Mouse (Mus musculus): ENCODE data around the gene Hoxa5. TPM values are rescaled to one million over a fixed set of nuclear protein-coding genes. Genes with fewer than 3 reads are reported as not detected.

Hoxa5 gene
- polyA plus RNA-seq, 1 experiment: 1.3 TPM

DNA sequence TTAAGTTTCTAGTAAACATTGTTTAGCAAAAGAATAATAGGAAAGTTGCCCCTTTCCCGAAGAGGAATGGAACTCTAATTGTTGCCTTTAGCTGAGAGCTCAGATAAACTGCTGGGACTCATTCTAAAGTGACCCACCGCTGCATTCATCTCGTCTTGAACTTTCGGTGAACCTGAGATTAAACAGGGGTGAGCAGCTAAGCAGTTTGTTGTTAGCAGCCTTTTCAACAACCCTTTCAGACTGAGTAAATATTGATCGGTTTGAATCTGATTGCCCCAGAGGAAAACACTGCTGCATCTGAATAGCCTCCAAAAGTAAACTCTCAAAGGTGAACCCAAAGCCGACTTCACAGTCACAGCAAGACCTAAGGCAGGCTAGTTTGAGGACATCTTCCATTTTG lies 51.1 kb downstream of the Hoxa5 start:
- no peak for DNase-seq (ENCODE audit: low read depth in 1 of 2, low spot score in 2 of 2)
- 24% methylated on average over 6 of the region's 6 CpGs for WGBS
- Histone ChIP-seq H3K27ac (ENCODE audit: insufficient read depth, low read length) (no peak overlapping the region), H3K36me3 (ENCODE audit: control insufficient read depth, insufficient read depth, low read length) (no peaks in the 10 kb centered on the region), H3K4me1 (ENCODE audit: control insufficient read depth, insufficient read depth, insufficient read length) (peaks cover 5% of the 10 kb centered on the region), H3K4me3 (ENCODE audit: extremely low read depth, insufficient read depth, insufficient read length) (no peak overlapping the region), H3K27me3 (ENCODE audit: control insufficient read depth, insufficient read depth, low read length) (peaks cover 17% of the 10 kb centered on the region)
- TF ChIP-seq POLR2A (IDR thresholded peaks at IDR 0.05; ENCODE audit: low read depth, low read length) (no peak), CTCF (IDR thresholded peaks at IDR 0.05; ENCODE audit: extremely low read depth, insufficient read depth, insufficient read length, insufficient replicate concordance) (no peak)

GRCm38 (mm10) chr6:52152226-52153193 lies 51.9 kb downstream of the Hoxa5 start:
- Histone ChIP-seq H3K4me3 (ENCODE audit: extremely low read depth, insufficient read depth, insufficient read length) (no peak overlapping the region), H3K4me1 (ENCODE audit: control insufficient read depth, insufficient read depth, insufficient read length) (no peaks in the 10 kb centered on the region), H3K27me3 (ENCODE audit: control insufficient read depth, insufficient read depth, low read length) (peaks cover 10% of the 10 kb centered on the region), H3K36me3 (ENCODE audit: control insufficient read depth, insufficient read depth, low read length) (no peaks in the 10 kb centered on the region), H3K27ac (ENCODE audit: insufficient read depth, low read length) (no peak overlapping the region)
- WGBS: 39% methylated on average over 16 of the region's 16 CpGs
- TF ChIP-seq POLR2A (IDR thresholded peaks at IDR 0.05; ENCODE audit: low read depth, low read length) (no peak), CTCF (IDR thresholded peaks at IDR 0.05; ENCODE audit: extremely low read depth, insufficient read depth, insufficient read length, insufficient replicate concordance) (no peak)
- DNase-seq (ENCODE audit: low read depth in 1 of 2, low spot score in 2 of 2): no peak

Other genes starting within 250 kb of the Hoxa5 start
- 6.0 and 9.1 TPM in 2 replicates for gene Skap2, start 192.0 kb downstream of the Hoxa5 start, polyA plus RNA-seq (2012; rRNA removed)
- gene Hoxa1, start 46.3 kb downstream of the Hoxa5 start, polyA plus RNA-seq (2012; rRNA removed): 0.12 and 0.21 TPM in 2 replicates
- gene Hoxa2, start 39.8 kb downstream of the Hoxa5 start, polyA plus RNA-seq (2012; rRNA removed): 0.27 and 0.65 TPM in 2 replicates
- not detected in 2 replicates for gene 5730596B20Rik, start 27.1 kb downstream of the Hoxa5 start, polyA plus RNA-seq (2012; rRNA removed)
- 0.68 and 0.79 TPM in 2 replicates for gene Hoxa4, start 12.8 kb downstream of the Hoxa5 start, polyA plus RNA-seq (2012; rRNA removed)
- gene Hoxa6, start 4.1 kb upstream of the Hoxa5 start, polyA plus RNA-seq (2012; rRNA removed): 0.46 TPM in 1 of 2 replicates, not detected in the other
- 1.4 and 1.5 TPM in 2 replicates for gene Hoxa3, start 8.7 kb upstream of the Hoxa5 start, polyA plus RNA-seq (2012; rRNA removed)
- not detected in 2 replicates for gene Gm28308, start 8.8 kb upstream of the Hoxa5 start, polyA plus RNA-seq (2012; rRNA removed)
- gene Hoxa7, start 17.3 kb upstream of the Hoxa5 start, polyA plus RNA-seq (2012; rRNA removed): 0.56 and 0.79 TPM in 2 replicates
- gene Hoxa9, start 26.5 kb upstream of the Hoxa5 start, polyA plus RNA-seq (2012; rRNA removed): 0.18 and 0.31 TPM in 2 replicates
- gene Hoxa10, start 36.3 kb upstream of the Hoxa5 start, polyA plus RNA-seq (2012; rRNA removed): not detected in 2 replicates
- gene Hoxa11, start 41.2 kb upstream of the Hoxa5 start, polyA plus RNA-seq (2012; rRNA removed): not detected in 2 replicates
- gene Hoxa13, start 56.3 kb upstream of the Hoxa5 start, polyA plus RNA-seq (2012; rRNA removed): not detected in 2 replicates
- gene Evx1, start 108.9 kb upstream of the Hoxa5 start, polyA plus RNA-seq (2012; rRNA removed): not detected in 2 replicates